Mouse (Mus musculus): ENCODE data around the gene Reln.

The Reln gene

GRCm38 (mm10) chr5:22309001-22309400 is 35.5 kb downstream of the Reln start:
- DNase-seq (ENCODE audit: extremely low spot score, low read depth, low spot score): no peak

GRCm38 (mm10) chr5:22307853-22308252 is 36.6 kb downstream of the Reln start:
- DNase-seq (ENCODE audit: extremely low spot score, low read depth, low spot score): no peak

GRCm38 (mm10) chr5:22307072-22307471 is 37.4 kb downstream of the Reln start:
- no peak for DNase-seq (ENCODE audit: extremely low spot score, low read depth, low spot score)

GRCm38 (mm10) chr5:22303709-22304108 is 40.8 kb downstream of the Reln start:
- DNase-seq (ENCODE audit: extremely low spot score, low read depth, low spot score): no peak

- DNase-seq (ENCODE audit: extremely low spot score, low read depth, low spot score): no peak
These were observed 42.2 kb downstream of the Reln start for GRCm38 (mm10) chr5:22302309-22302708.

GRCm38 (mm10) chr5:22300788-22301187 is 43.7 kb downstream of the Reln start:
- DNase-seq (ENCODE audit: extremely low spot score, low read depth, low spot score): no peak

- no peak for DNase-seq (ENCODE audit: extremely low spot score, low read depth, low spot score)
These were observed 44.5 kb downstream of the Reln start for GRCm38 (mm10) chr5:22300046-22300445.

GRCm38 (mm10) chr5:22295161-22295560 is 49.3 kb downstream of the Reln start:
- DNase-seq (ENCODE audit: extremely low spot score, low read depth, low spot score): no peak

GRCm38 (mm10) chr5:22291409-22291808 is 53.1 kb downstream of the Reln start:
- no peak for DNase-seq (ENCODE audit: extremely low spot score, low read depth, low spot score)

GRCm38 (mm10) chr5:22285396-22285795 is 59.1 kb downstream of the Reln start:
- no peak for DNase-seq (ENCODE audit: extremely low spot score, low read depth, low spot score)

- no peak for DNase-seq (ENCODE audit: extremely low spot score, low read depth, low spot score)
These were observed 62.3 kb downstream of the Reln start for GRCm38 (mm10) chr5:22282141-22282665.

GRCm38 (mm10) chr5:22280534-22281164 is 63.9 kb downstream of the Reln start:
- no peak for DNase-seq (ENCODE audit: extremely low spot score, low read depth, low spot score)

- DNase-seq (ENCODE audit: extremely low spot score, low read depth, low spot score): no peak
These were observed 65.3 kb downstream of the Reln start for GRCm38 (mm10) chr5:22279201-22279600.

GRCm38 (mm10) chr5:22274134-22274533 is 70.4 kb downstream of the Reln start:
- DNase-seq (ENCODE audit: extremely low spot score, low read depth, low spot score): no peak

- DNase-seq (ENCODE audit: extremely low spot score, low read depth, low spot score): no peak
These were observed 77.8 kb downstream of the Reln start for GRCm38 (mm10) chr5:22266489-22267301.

- no peak for DNase-seq (ENCODE audit: extremely low spot score, low read depth, low spot score)
These were observed 82.1 kb downstream of the Reln start for GRCm38 (mm10) chr5:22262351-22262765.

GRCm38 (mm10) chr5:22255346-22255745 is 89.2 kb downstream of the Reln start:
- no peak for DNase-seq (ENCODE audit: extremely low spot score, low read depth, low spot score)

GRCm38 (mm10) chr5:22253910-22254309 is 90.6 kb downstream of the Reln start:
- DNase-seq (ENCODE audit: extremely low spot score, low read depth, low spot score): no peak

GRCm38 (mm10) chr5:22253318-22253717 is 91.2 kb downstream of the Reln start:
- no peak for DNase-seq (ENCODE audit: extremely low spot score, low read depth, low spot score)

- no peak for DNase-seq (ENCODE audit: extremely low spot score, low read depth, low spot score)
These were observed 96.7 kb downstream of the Reln start for GRCm38 (mm10) chr5:22247850-22248249.

GRCm38 (mm10) chr5:22245056-22245455 is 99.4 kb downstream of the Reln start:
- DNase-seq (ENCODE audit: extremely low spot score, low read depth, low spot score): no peak

GRCm38 (mm10) chr5:22243538-22243937 is 101.0 kb downstream of the Reln start:
- no peak for DNase-seq (ENCODE audit: extremely low spot score, low read depth, low spot score)

Data from hindlimb bud, embryonic 11.5 days (tissue).